Mouse (Mus musculus) liver, adult 2 months (tissue): ENCODE measurements at regions not wholly inside any gene's neighbourhood (a gene's known extent, or its start where the extent isn't known, plus 50 kb on each side); places are given as distances from the start of the nearest gene placed in this dataset.

ENCODE experiments used
- CTCF ChIP-seq: fragments of 200-500 bp; IDR thresholded peaks from 2 replicates; pipeline ENCODE4 v1.5.1; 2011; ENCODE audit warnings: low read depth, low read length, control low read depth
- POLR2A ChIP-seq: fragments of 200-500 bp; IDR thresholded peaks from 2 replicates; pipeline ENCODE4 v1.6.1; 2011; ENCODE audit warnings: low read length, control low read depth; ENCODE audit not compliant: insufficient read depth; ENCODE audit errors: extremely low read depth

GRCm38 (mm10) chr1:103784692-103785091, 983.6 kb upstream of the Cdh20 start:
- TF ChIP-seq POLR2A: no peak
- TF ChIP-seq CTCF: peak; percentile 40; the same call in 1 of the 2 replicates
